Mouse (Mus musculus) forebrain, embryonic 13.5 days (tissue): ENCODE data around the gene Klhl26. TPM values are rescaled to one million over a fixed set of nuclear protein-coding genes. Genes with fewer than 3 reads are reported as not detected.

Experiments used
- polyA plus RNA-seq: library from polyadenylated mRNA; unstranded; fragments of >200 nt; fragmentation: Nextera tagmentation; extraction: Ambion mirVana; gene quantifications from 2 replicates; pipeline ENCODE4 v1.2.1, GENCODE M21; 2015

The Klhl26 gene
- polyA plus RNA-seq, 1 experiment from 2014 or later = 15.3 TPM

Other genes starting within 250 kb of the Klhl26 start
- gene Sugp2, start 242.7 kb downstream of the Klhl26 start, polyA plus RNA-seq = 75.9 and 76.7 TPM in 2 replicates
- gene Armc6, start 242.5 kb downstream of the Klhl26 start, polyA plus RNA-seq = 52.8 and 60.1 TPM in 2 replicates
- 65.0 and 66.0 TPM in 2 replicates for gene Homer3, start 194.1 kb downstream of the Klhl26 start, polyA plus RNA-seq
- gene Ddx49, start 174.5 kb downstream of the Klhl26 start, polyA plus RNA-seq = 52.4 and 53.7 TPM in 2 replicates
- gene Cope, start 174.4 kb downstream of the Klhl26 start, polyA plus RNA-seq = 268 and 274 TPM in 2 replicates
- gene Cers1, start 161.2 kb downstream of the Klhl26 start, polyA plus RNA-seq = 18.2 and 20.1 TPM in 2 replicates
- gene Gdf1, start 147.2 kb downstream of the Klhl26 start, polyA plus RNA-seq = 0.89 and 2.5 TPM in 2 replicates
- 14.2 and 16.3 TPM in 2 replicates for gene Upf1, start 123.7 kb downstream of the Klhl26 start, polyA plus RNA-seq
- gene Comp, start 103.4 kb downstream of the Klhl26 start, polyA plus RNA-seq = 0.18 and 0.35 TPM in 2 replicates
- 23.4 and 28.2 TPM in 2 replicates for gene Crtc1, start 37.4 kb downstream of the Klhl26 start, polyA plus RNA-seq
- gene Tmem59l, start 10.4 kb upstream of the Klhl26 start, polyA plus RNA-seq = 32.5 and 38.0 TPM in 2 replicates
- gene Crlf1, start 16.2 kb upstream of the Klhl26 start, polyA plus RNA-seq = 0.86 and 0.92 TPM in 2 replicates
- 150 and 154 TPM in 2 replicates for gene Rex1bd, start 29.8 kb upstream of the Klhl26 start, polyA plus RNA-seq
- 812 and 920 TPM in 2 replicates for gene Uba52, start 33.8 kb upstream of the Klhl26 start, polyA plus RNA-seq
- 357 and 385 TPM in 2 replicates for gene Fkbp8, start 50.8 kb upstream of the Klhl26 start, polyA plus RNA-seq
- 52.5 and 53.6 TPM in 2 replicates for gene Kxd1, start 51.0 kb upstream of the Klhl26 start, polyA plus RNA-seq
- gene Ell, start 62.5 kb upstream of the Klhl26 start, polyA plus RNA-seq = 16.5 and 16.6 TPM in 2 replicates
- gene Isyna1, start 117.4 kb upstream of the Klhl26 start, polyA plus RNA-seq = 87.1 and 105 TPM in 2 replicates
- 81.9 and 101 TPM in 2 replicates for gene Ssbp4, start 131.9 kb upstream of the Klhl26 start, polyA plus RNA-seq
- gene Lrrc25, start 139.2 kb upstream of the Klhl26 start, polyA plus RNA-seq = 0.65 and 0.68 TPM in 2 replicates
- gene Gdf15, start 155.5 kb upstream of the Klhl26 start, polyA plus RNA-seq = 0.15 TPM in 1 of 2 replicates, not detected in the other
- 64.6 and 80.8 TPM in 2 replicates for gene Pgpep1, start 183.4 kb upstream of the Klhl26 start, polyA plus RNA-seq
- gene Lsm4, start 196.3 kb upstream of the Klhl26 start, polyA plus RNA-seq = 238 and 239 TPM in 2 replicates
- 58.6 and 68.8 TPM in 2 replicates for gene Jund, start 222.0 kb upstream of the Klhl26 start, polyA plus RNA-seq
- 0.05 and 0.11 TPM in 2 replicates for gene Iqcn, start 226.5 kb upstream of the Klhl26 start, polyA plus RNA-seq
- gene Gm3336, start 241.6 kb upstream of the Klhl26 start, polyA plus RNA-seq = not detected in 2 replicates
- gene Pde4c, start 246.8 kb upstream of the Klhl26 start, polyA plus RNA-seq = 0.10 TPM in 1 of 2 replicates, not detected in the other